Mouse (Mus musculus) liver, embryonic 16.5 days (tissue): ENCODE measurements at regions not wholly inside any gene's neighbourhood (a gene's known extent, or its start where the extent isn't known, plus 50 kb on each side); places are given as distances from the start of the nearest gene placed in this dataset.

Source experiments
- ATAC-seq: fragments of 200-750 bp; cut with Nextera tagmentation; 2 replicates; pipeline ENCODE4 v1.8.0; 2017; ENCODE audit warnings: low read depth, mild to moderate bottlenecking, moderate number of reproducible peaks, moderate library complexity
- H3K27ac ChIP-seq: fragments of 300-500 bp; sonication (generic); 2 replicates; pipeline ENCODE4 v1.5.1; 2014; ENCODE audit warnings: mild to moderate bottlenecking, low read length
- H3K27me3 ChIP-seq: fragments of 300-500 bp; sonication (generic); 2 replicates; pipeline ENCODE4 v1.6.1; 2014; ENCODE audit warnings: low read depth, low read length, mixed read lengths; ENCODE audit not compliant: control insufficient read depth, insufficient read depth
- H3K36me3 ChIP-seq: fragments of 300-500 bp; sonication (generic); 2 replicates; pipeline ENCODE4 v1.6.1; 2014; ENCODE audit warnings: mild to moderate bottlenecking; ENCODE audit not compliant: control insufficient read depth, insufficient read depth
- H3K4me1 ChIP-seq: fragments of 300-500 bp; sonication (generic); 2 replicates; pipeline ENCODE4 v1.6.1; 2014; ENCODE audit warnings: low read depth, low read length, mixed read lengths; ENCODE audit not compliant: control insufficient read depth
- H3K4me2 ChIP-seq: fragments of 300-500 bp; sonication (generic); 2 replicates; pipeline ENCODE4 v1.6.1; 2014; ENCODE audit warnings: low read depth, low read length, mixed read lengths
- H3K4me3 ChIP-seq: fragments of 300-500 bp; sonication (generic); 2 replicates; pipeline ENCODE4 v1.5.1; 2014; ENCODE audit warnings: low read depth, mild to moderate bottlenecking, low read length
- H3K9ac ChIP-seq: fragments of 300-500 bp; sonication (generic); 2 replicates; pipeline ENCODE4 v1.6.1; 2014; ENCODE audit warnings: low read depth, low read length
- H3K9me3 ChIP-seq: fragments of 300-500 bp; sonication (generic); replicated peaks from 2 replicates; pipeline ENCODE4 v1.6.1; 2016; ENCODE audit warnings: low read length; ENCODE audit not compliant: control insufficient read depth
- WGBS: fragments of 180-500 bp; shearing (Covaris S2); extraction: QIAGEN DNeasy Blood & Tissue Kit; methylation state at CpG from one replicate; pipeline ENCODE4 v1.1.7; 2014; ENCODE audit not compliant: insufficient replicate concordance; 5-methylcytosine and 5-hydroxymethylcytosine counted together

- Histone ChIP-seq H3K36me3 (no peaks in the 10 kb centered on the region), H3K9me3 (no peaks in the 10 kb centered on the region), H3K4me3 (no peak overlapping the region), H3K4me2 (no peak overlapping the region), H3K4me1 (no peaks in the 10 kb centered on the region), H3K27ac (no peak overlapping the region), H3K9ac (no peak overlapping the region), H3K27me3 (no peaks in the 10 kb centered on the region)
- no peak for ATAC-seq
- WGBS: 54% methylated on average over 11 of the region's 11 CpGs
Observed at GRCm38 (mm10) chr10:96438398-96439103, 178.3 kb upstream of the Btg1 start.

- H3K27me3 ChIP-seq: no peaks in the 10 kb centered on the region
- H3K27ac ChIP-seq: no peak overlapping the region
- no peaks in the 10 kb centered on the region for H3K36me3 ChIP-seq
- ATAC-seq: no peak
- H3K9ac ChIP-seq: no peak overlapping the region
- no peaks in the 10 kb centered on the region for H3K4me1 ChIP-seq
- H3K9me3 ChIP-seq: no peaks in the 10 kb centered on the region
- no peak overlapping the region for H3K4me3 ChIP-seq
- H3K4me2 ChIP-seq: no peak overlapping the region
Observed at GRCm38 (mm10) chr10:96442165-96442564, 174.6 kb upstream of the Btg1 start.

- Histone ChIP-seq H3K9me3 (no peaks in the 10 kb centered on the region), H3K4me1 (no peaks in the 10 kb centered on the region), H3K27me3 (no peaks in the 10 kb centered on the region), H3K4me2 (no peak overlapping the region), H3K27ac (no peak overlapping the region), H3K36me3 (no peaks in the 10 kb centered on the region), H3K9ac (no peak overlapping the region), H3K4me3 (no peak overlapping the region)
- no peak for ATAC-seq
- WGBS: 62% methylated on average over 4 of the region's 4 CpGs
Observed at GRCm38 (mm10) chr10:96450266-96450665, 166.5 kb upstream of the Btg1 start.

- H3K4me2 ChIP-seq: no peak overlapping the region
- H3K4me1 ChIP-seq: no peaks in the 10 kb centered on the region
- no peak overlapping the region for H3K27ac ChIP-seq
- H3K9me3 ChIP-seq: no peaks in the 10 kb centered on the region
- no peak overlapping the region for H3K4me3 ChIP-seq
- H3K9ac ChIP-seq: no peak overlapping the region
- no peaks in the 10 kb centered on the region for H3K27me3 ChIP-seq
- ATAC-seq: no peak
- H3K36me3 ChIP-seq: no peaks in the 10 kb centered on the region
- 68% methylated on average over 6 of the region's 6 CpGs for WGBS
Observed at GRCm38 (mm10) chr10:96454857-96455256, 161.9 kb upstream of the Btg1 start.

- Histone ChIP-seq H3K4me3 (no peak overlapping the region), H3K27me3 (no peaks in the 10 kb centered on the region), H3K27ac (no peak overlapping the region), H3K9ac (no peak overlapping the region), H3K4me2 (no peak overlapping the region), H3K9me3 (no peaks in the 10 kb centered on the region), H3K4me1 (no peaks in the 10 kb centered on the region), H3K36me3 (no peaks in the 10 kb centered on the region)
- WGBS: 69% methylated on average over 4 of the region's 4 CpGs
- ATAC-seq: no peak
Observed at GRCm38 (mm10) chr10:96458551-96458950, 158.3 kb upstream of the Btg1 start.

- ATAC-seq: no peak
- Histone ChIP-seq H3K27ac (no peak overlapping the region), H3K36me3 (no peaks in the 10 kb centered on the region), H3K9me3 (no peaks in the 10 kb centered on the region), H3K4me3 (no peak overlapping the region), H3K9ac (no peak overlapping the region), H3K4me2 (no peak overlapping the region), H3K4me1 (no peaks in the 10 kb centered on the region), H3K27me3 (no peaks in the 10 kb centered on the region)
- WGBS: 53% methylated on average over 3 of the region's 3 CpGs
Observed at GRCm38 (mm10) chr10:96459186-96459585, 157.6 kb upstream of the Btg1 start.

- no peaks in the 10 kb centered on the region for H3K27me3 ChIP-seq
- H3K36me3 ChIP-seq: no peaks in the 10 kb centered on the region
- H3K4me1 ChIP-seq: no peaks in the 10 kb centered on the region
- 57% methylated on average over 9 of the region's 9 CpGs for WGBS
- no peak overlapping the region for H3K4me3 ChIP-seq
- H3K9me3 ChIP-seq: no peaks in the 10 kb centered on the region
- H3K4me2 ChIP-seq: no peak overlapping the region
- no peak overlapping the region for H3K27ac ChIP-seq
- ATAC-seq: no peak
- no peak overlapping the region for H3K9ac ChIP-seq
Observed at GRCm38 (mm10) chr10:96460151-96460550, 156.7 kb upstream of the Btg1 start.

GRCm38 (mm10) chr10:96460617-96461338 lies 156.0 kb upstream of the Btg1 start:
- Histone ChIP-seq H3K36me3 (no peaks in the 10 kb centered on the region), H3K9ac (no peak overlapping the region), H3K4me1 (no peaks in the 10 kb centered on the region), H3K4me2 (no peak overlapping the region), H3K27ac (no peak overlapping the region), H3K27me3 (no peaks in the 10 kb centered on the region), H3K4me3 (no peak overlapping the region), H3K9me3 (no peaks in the 10 kb centered on the region)
- 69% methylated on average over 10 of the region's 10 CpGs for WGBS
- ATAC-seq: no peak

GRCm38 (mm10) chr10:96465967-96466366 lies 150.8 kb upstream of the Btg1 start:
- WGBS: 40% methylated on average over 6 of the region's 6 CpGs
- Histone ChIP-seq H3K27ac (no peak overlapping the region), H3K4me3 (no peak overlapping the region), H3K27me3 (no peaks in the 10 kb centered on the region), H3K9me3 (no peaks in the 10 kb centered on the region), H3K9ac (no peak overlapping the region), H3K4me2 (no peak overlapping the region), H3K4me1 (no peaks in the 10 kb centered on the region), H3K36me3 (no peaks in the 10 kb centered on the region)
- 0 out of 2 replicates have a peak, but pooled peaks have one; percentile 30 for ATAC-seq
